Mouse (Mus musculus): ENCODE measurements around the gene Klhl40. TPM values are rescaled to one million over a fixed set of nuclear protein-coding genes. Genes with fewer than 3 reads are reported as not detected.

The Klhl40 gene
- polyA plus RNA-seq, 1 experiment from 2014 or later: 1.8 TPM

DNA sequence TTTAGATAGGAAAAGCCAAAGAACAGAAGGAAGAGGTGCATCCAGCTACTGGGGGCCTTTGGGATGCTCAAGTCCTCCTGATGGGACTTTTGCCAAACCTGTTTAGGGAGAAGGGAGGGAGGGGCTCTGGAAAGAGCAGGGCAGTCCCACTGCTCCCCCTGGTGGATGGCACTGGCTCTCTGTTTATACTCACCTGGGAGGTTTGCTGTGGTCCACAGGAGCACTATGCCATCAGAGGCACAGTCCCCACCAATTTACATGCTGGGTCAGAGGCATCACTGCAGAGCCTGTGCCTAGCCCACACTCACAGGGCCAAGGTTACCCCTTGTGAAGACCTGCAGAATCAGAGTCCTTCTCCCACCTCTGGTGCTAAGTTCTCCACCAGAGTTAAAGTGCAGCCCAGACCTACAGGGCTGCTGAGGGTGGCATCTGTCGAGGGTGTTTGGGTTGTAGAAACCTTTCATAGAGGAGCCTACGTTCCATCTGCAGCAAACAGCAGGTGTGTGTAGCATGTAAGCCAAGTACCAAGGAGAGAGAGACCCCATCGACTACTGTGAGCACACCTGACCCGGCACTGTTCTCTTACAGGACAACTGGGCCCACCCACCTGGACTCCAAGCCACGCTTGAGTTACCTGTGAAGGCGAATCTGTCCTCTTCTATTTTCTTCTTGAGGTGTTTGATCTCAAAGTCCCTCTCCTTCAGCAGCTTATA, 53.0 kb downstream of the Klhl40 start:
- Histone ChIP-seq H3K9ac (no peak overlapping the region), H3K4me2 (no peak overlapping the region), H3K4me1 (replicated peaks) (no peaks in the 10 kb centered on the region), H3K9me3 (no peaks in the 10 kb centered on the region), H3K4me3 (no peak overlapping the region), H3K36me3 (no peaks in the 10 kb centered on the region), H3K27ac (replicated peaks) (no peak overlapping the region), H3K27me3 (no peaks in the 10 kb centered on the region)
- no peak for ATAC-seq (ENCODE audit: low FRiP score, low read depth)
- 79% methylated on average over 6 of the region's 6 CpGs for WGBS

DNA sequence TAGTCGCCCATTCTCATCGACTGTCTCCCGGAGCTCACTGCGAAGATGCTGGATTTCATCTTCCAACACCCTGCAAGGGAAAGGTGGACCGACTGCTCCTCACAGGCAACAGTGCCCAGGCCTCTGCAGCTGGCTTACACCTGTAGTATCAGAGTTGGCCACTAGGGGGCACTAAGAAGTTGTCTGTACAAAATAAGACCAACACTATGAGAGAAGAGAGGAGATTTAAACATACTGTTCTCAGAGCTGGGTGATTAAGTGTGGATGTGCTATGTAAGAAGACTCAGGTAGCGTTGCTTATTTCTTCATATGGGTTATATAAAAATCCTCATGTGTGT, 53.5 kb downstream of the Klhl40 start:
- 34% methylated on average over 6 of the region's 6 CpGs for WGBS
- no peaks in the 10 kb centered on the region for H3K36me3 ChIP-seq
- no peaks in the 10 kb centered on the region for H3K9me3 ChIP-seq
- H3K4me1 ChIP-seq (replicated peaks): no peaks in the 10 kb centered on the region
- H3K4me2 ChIP-seq: no peak overlapping the region
- no peaks in the 10 kb centered on the region for H3K27me3 ChIP-seq
- 0 out of 2 replicates have a peak, but pooled peaks have one; percentile 52 for ATAC-seq (ENCODE audit: low FRiP score, low read depth)
- H3K27ac ChIP-seq (replicated peaks): no peak overlapping the region
- H3K4me3 ChIP-seq: no peak overlapping the region
- no peak overlapping the region for H3K9ac ChIP-seq

Other genes starting within 250 kb of the Klhl40 start
- 0.26 TPM in 1 of 2 replicates, not detected in the other for gene Lyzl4, start 135.5 kb upstream of the Klhl40 start, polyA plus RNA-seq (2015; fragmentation: Nextera tagmentation; extraction: Ambion mirVana)
- 0.30 and 0.43 TPM in 2 replicates for gene Vipr1, start 134.9 kb upstream of the Klhl40 start, polyA plus RNA-seq (2015; fragmentation: Nextera tagmentation; extraction: Ambion mirVana)
- 30.3 and 32.8 TPM in 2 replicates for gene Sec22c, start 72.1 kb upstream of the Klhl40 start, polyA plus RNA-seq (2015; fragmentation: Nextera tagmentation; extraction: Ambion mirVana)
- gene Ss18l2, start 67.3 kb upstream of the Klhl40 start, polyA plus RNA-seq (2015; fragmentation: Nextera tagmentation; extraction: Ambion mirVana): 168 and 174 TPM in 2 replicates
- gene Nktr, start 58.4 kb upstream of the Klhl40 start, polyA plus RNA-seq (2015; fragmentation: Nextera tagmentation; extraction: Ambion mirVana): 45.0 and 53.8 TPM in 2 replicates
- 32.9 and 33.2 TPM in 2 replicates for gene Zfp651, start 18.3 kb upstream of the Klhl40 start, polyA plus RNA-seq (2015; fragmentation: Nextera tagmentation; extraction: Ambion mirVana)
- gene Hhatl, start 14.9 kb downstream of the Klhl40 start, polyA plus RNA-seq (2015; fragmentation: Nextera tagmentation; extraction: Ambion mirVana): 0.14 and 0.19 TPM in 2 replicates
- 3.2 and 3.5 TPM in 2 replicates for gene Ccdc13, start 61.9 kb downstream of the Klhl40 start, polyA plus RNA-seq (2015; fragmentation: Nextera tagmentation; extraction: Ambion mirVana)
- 157 and 160 TPM in 2 replicates for gene Higd1a, start 80.8 kb downstream of the Klhl40 start, polyA plus RNA-seq (2015; fragmentation: Nextera tagmentation; extraction: Ambion mirVana)
- 2.9 and 3.0 TPM in 2 replicates for gene Ackr2, start 120.7 kb downstream of the Klhl40 start, polyA plus RNA-seq (2015; fragmentation: Nextera tagmentation; extraction: Ambion mirVana)
- not detected in 2 replicates for gene Cyp8b1, start 138.7 kb downstream of the Klhl40 start, polyA plus RNA-seq (2015; fragmentation: Nextera tagmentation; extraction: Ambion mirVana)
- gene Fam198a, start 173.4 kb downstream of the Klhl40 start, polyA plus RNA-seq (2015; fragmentation: Nextera tagmentation; extraction: Ambion mirVana): 1.8 and 2.1 TPM in 2 replicates
- 36.1 and 36.2 TPM in 2 replicates for gene Pomgnt2, start 219.5 kb downstream of the Klhl40 start, polyA plus RNA-seq (2015; fragmentation: Nextera tagmentation; extraction: Ambion mirVana)

All from hindbrain, embryonic 15.5 days (tissue).